Mouse (Mus musculus): ENCODE data around the gene Mok.
A peak's percentile ranks its signal among the peaks of the same experiment; 100 is the strongest.

Mok gene

DNA sequence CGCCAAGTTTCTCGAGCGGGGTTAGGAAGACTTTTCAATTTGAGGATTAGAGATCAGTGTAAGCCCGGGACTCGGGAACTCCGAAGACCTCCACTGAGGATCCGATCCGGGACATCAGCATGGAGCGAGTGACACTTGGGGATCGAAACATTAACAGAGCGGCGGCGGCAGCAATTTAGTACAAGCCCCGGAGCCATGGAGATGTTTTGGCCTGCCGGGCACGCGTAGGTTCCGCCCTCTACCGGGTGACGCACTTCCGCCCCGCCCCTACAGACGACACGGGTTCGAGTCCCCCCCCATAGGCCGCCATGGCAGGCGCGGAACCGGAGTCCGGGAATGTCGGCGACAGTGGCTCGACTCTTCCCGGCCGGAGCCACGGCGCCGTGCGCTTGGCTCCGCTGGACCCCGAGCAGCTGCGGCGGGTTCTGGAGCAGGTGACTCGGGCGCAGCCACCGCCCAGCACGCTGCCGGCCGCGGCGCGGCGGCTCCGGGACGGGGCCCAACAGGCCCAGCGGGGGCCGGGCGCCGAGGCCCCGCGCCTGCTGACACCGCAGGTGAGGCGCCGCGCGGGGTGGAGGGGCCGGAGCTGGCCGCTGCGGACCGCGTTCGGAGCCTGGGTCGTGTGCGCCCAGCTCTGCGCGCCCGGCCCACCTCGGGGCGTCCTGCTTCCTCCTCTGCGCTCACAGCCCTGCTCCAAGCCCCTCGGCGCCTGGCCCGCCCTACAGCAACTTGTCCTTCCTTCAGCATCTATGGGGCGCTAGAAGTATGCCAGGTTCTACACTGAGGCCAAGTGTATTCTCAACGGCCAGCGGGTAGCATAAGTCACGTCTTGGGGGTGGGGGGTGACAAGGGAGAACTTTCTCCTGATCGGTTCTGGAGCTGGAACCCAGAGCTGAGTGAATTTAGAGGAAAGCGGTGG, 9.5 kb upstream of the Mok start, which contains the start of gene Zfp839:
TSS of gene Zfp839 (plus strand) at position 244 of the 919 bp plus-strand sequence.
- peak; percentile 90 to 97 for DNase-seq (ENCODE audit: inconsistent age in 2 of 2, low spot score in 1 of 2)

DNA sequence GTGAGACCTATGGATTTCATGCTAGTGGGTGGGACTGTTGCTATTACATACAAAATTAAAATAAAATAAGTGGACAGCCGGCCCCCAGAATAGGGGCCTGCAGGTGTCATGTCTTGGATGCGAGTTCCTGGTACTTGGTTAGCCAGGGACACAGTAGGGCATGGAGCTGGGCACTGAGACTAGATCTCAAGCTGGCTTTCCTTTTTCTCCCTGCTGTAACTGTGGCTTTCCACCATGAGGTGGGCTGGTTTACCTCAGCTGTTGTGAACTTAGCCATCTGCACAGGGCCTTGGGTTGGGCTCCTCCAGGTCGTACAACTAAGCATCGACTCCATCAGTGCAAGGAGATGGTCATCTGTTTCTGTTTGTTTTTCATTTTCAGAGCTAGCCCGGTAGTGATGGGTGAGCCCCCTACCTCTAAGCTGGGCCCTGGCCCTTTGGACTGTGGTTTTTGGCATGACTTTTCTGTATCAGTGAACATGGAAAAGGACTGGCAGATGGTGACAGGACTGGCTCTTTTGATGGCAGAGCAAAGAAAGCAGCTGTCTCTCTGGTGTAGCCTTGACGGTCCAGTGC, 5.5 kb upstream of the Mok start:
- peak in 1 of 2 experiments; percentile 69 for DNase-seq (ENCODE audit: inconsistent age in 2 of 2, low spot score in 1 of 2)

DNA sequence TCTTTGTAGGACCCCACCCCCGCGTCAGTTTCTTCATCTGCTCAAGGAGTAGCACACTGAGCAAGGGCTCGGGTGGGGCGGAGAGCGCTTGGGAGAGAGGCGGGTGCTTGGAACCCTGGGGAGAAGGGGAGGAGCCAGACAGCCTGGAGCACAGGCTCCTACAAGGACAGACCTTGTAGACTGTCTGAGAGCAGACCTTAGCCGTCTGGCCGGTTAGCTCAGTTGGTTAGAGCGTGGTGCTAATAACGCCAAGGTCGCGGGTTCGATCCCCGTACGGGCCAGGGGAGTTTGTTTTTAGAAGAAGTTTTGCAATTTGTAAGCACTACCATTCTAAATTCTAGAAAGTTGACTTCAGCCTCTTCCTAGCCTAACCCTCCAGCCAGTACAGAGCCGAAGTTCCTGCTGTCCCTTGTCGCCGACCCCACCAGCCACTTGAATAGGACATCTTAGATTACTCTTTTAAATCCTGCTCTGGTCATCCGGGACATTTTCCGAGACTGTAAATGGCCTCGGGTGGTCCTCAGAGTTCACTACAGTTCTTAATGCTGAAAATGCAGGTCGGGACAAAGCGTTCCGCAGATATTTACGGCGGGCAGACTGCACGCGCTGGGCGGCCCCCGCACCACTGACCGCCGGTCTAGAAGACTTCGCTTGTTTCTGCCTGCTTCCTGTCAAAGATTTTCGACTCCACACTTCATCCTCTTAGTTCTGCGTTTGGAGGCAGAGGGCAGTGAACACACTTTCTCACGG, 4.6 kb upstream of the Mok start:
- peak; percentile 95 to 99 for DNase-seq (ENCODE audit: inconsistent age in 2 of 2, low spot score in 1 of 2)

DNA sequence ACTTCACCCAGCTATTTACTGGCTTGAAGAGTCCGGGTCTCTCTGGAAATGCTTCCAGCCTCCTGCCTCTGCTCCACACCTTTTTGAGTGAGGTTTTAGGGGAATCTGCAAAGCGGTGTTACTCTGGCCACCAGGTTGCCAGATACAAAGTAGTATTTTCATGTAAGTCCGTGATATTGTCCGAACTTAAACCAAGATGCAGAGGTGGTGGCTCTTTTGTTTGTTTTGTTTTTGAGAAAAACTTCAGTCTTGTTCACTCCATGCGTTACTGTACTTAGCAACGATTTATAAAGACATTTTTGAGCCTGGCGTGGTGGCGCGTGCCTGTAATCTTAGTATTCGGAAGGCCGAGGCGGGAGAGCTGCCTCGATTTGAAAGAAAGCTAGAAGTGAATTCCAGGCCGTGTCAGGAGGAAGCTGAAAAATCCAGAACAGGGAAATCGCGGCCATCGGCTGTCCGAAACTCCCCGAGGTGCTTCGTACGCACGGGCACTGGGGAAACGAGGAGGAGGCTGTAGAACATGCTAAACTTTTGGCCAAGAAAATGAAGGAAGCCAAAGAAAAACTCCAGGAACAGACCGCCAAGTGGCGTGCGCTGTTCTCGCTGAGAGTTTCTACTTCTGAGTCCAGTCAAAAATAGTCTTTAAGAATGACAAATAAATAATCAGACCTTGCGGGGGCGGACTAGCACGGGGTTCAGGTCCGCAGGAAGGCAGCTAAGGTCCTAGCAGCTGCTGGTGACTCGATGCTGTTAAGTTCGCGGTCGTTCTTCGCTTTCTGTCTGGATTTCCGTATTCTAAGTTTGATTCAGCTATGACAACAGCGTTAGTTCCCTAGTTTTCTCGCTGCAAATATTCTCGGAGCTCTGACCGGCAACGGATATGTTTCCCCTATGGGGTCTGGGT, 3.7 kb upstream of the Mok start:
- DNase-seq (ENCODE audit: inconsistent age in 2 of 2, low spot score in 1 of 2): peak in 1 of 2 experiments; percentile 63

DNA sequence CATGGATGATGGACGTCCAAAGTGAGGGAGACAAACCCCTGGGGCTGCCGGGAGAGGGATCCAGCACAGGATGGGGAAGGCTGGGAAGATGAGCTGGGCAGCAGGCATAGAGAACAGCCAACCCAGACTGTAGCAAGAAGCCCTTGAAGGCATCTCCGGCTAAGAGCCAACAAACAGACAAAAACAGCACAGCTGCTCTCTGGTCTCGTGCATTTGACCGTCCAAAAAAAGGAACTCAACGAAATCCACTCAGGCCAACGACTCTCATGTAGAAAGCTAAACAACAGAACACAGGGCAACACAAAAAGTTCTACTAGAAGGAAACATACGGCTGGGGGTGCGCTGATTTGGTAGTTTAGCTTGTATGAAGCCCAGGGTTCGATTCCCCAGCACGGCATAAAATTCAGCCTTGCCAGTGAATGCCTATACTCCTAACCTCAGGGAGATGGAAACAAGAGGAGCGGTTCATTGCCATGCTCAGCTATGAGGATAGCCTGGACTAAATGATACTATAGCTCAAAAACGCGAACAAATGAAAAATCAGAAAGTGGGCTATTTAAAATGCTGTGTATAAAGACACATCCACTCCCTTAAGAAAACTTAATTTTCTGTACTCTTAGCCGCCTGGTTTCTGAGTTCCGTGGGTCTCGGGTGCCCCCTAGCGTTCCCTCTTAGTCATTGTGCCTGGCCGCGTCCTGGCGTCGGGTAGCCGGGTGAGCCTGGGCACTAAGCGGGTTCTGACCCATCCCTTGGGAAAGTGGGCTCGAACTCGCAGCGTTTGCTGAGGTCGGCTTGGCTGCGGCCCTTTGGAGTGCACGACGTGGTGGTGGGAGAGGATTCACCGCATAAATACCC, 2.7 kb upstream of the Mok start:
- DNase-seq (ENCODE audit: inconsistent age in 2 of 2, low spot score in 1 of 2): peak; percentile 88 to 96

DNA sequence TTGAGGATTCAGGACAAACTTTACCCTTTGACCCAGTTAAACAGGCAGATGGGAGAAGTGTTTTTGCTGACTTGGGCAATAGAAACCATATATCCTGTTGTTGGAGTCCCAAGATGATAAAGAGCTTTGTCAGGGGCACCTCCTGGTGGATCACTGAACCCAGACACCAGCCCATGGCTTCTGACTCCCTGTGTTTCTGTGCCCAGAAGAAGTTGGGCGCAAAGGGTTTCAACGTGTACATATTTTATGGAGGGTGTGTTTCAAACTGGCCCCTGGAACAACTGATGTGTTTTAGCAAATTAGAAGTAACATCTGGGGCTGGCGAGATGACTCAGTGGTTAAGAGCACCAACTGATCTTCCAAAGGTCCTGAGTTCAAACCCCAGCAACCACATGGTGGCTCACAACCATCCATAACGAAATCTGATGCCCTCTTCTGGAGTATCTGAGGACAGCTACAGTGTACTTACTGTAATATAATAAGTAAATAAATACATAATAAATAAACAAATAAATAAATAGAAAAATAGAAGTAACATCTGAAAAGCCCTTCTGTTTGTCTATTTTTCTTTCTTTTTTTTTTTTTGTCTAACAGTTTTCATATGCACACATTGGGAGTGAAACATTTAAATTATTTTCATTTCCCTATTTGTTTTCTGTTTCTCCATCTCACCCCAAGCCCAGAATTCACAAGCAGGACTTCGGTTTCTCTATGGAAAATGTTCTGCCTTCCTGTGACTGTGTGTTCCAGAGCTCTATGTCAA, 1.2 kb upstream of the Mok start:
- no peak for DNase-seq (ENCODE audit: inconsistent age in 2 of 2, low spot score in 1 of 2)

DNA sequence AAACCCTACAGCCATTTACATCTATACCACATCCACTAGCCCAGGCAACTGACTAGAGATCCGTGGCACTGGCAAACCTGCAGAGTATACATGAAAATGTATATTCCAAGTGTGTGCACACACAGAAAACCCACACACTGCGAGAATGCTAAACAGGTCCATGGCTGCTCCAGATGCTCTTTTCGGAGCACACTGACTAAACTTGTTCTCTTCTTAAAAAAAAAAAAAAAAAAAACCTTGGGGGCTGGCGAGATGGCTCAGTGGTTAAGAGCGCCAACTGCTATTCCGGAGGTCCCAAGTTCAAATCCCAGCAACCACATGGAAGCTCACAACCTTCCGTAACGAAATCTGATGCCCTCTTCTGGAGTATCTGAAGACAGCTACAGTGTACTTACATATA, 2.9 kb downstream of the Mok start:
- no peak for DNase-seq (ENCODE audit: inconsistent age in 2 of 2, low spot score in 1 of 2)

DNA sequence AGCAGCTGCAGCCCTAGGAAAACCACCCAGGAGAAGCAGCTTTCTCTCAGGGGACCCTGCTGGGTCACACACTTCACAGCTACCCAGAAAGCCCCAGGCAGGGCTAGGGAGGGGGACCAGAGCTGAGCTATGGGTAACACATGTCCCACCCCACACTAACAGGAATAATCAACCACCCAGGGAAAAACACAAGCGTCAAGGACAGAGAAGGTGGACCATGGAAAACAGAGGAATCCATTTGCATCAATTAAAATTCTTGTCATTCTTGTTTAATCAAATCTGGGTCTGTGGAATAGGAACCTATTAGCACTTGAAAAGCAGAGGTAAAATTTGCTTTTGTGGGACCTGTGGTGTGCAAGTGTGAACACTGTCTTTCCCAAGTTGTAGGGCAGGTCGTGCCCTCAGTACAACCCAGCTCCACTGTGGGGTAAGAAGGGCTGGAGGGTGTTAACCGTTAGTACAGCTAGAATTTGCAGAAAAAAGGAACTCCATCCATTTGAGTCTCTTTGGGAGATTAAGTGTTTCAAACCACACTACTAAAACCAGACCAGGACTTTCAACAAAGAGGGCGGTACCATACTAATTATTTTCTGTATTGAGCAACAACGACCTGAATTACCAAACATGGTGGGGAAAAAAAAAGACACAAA, 3.4 kb downstream of the Mok start:
- no peak for DNase-seq (ENCODE audit: inconsistent age in 2 of 2, low spot score in 1 of 2)

DNA sequence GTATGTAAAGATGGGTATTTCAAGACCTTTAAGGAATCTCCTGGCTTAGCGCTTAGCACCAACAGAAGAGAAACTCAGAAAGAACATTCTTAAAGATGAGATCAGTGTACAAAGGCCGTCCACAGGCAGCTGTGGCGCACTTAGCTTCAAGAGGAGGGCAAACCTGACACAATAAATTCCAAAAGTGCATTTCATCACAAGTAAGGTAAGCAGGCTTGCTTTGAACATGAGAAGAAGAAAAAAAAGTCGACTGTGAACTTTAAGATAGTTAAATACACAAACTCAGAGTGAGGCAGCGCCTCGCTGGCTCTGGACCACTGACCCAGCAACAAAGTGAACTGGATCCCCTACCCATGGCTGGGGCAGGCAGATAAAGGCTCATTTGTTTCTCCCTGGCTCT, 4.0 kb downstream of the Mok start:
- no peak for DNase-seq (ENCODE audit: inconsistent age in 2 of 2, low spot score in 1 of 2)

DNA sequence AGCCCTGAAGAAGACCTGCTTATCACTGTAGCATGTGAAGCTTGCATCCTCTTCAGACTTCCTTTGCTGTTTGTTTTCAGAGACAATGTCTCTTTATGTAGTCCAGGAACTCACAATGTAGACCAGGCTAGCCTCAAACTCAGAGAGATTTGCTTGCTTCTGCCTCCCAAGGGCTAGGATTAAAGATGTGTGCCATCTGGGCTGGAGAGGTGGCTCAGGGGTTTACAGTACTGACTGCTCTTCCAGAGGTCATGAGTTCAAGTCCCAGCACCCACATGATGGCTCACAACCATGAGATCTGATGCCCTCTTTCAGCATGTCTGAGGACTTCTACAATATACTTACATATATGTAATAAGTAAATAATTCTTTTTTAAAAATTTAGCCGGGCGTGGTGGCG, 5.6 kb downstream of the Mok start:
- no peak for DNase-seq (ENCODE audit: inconsistent age in 2 of 2, low spot score in 1 of 2)

DNA sequence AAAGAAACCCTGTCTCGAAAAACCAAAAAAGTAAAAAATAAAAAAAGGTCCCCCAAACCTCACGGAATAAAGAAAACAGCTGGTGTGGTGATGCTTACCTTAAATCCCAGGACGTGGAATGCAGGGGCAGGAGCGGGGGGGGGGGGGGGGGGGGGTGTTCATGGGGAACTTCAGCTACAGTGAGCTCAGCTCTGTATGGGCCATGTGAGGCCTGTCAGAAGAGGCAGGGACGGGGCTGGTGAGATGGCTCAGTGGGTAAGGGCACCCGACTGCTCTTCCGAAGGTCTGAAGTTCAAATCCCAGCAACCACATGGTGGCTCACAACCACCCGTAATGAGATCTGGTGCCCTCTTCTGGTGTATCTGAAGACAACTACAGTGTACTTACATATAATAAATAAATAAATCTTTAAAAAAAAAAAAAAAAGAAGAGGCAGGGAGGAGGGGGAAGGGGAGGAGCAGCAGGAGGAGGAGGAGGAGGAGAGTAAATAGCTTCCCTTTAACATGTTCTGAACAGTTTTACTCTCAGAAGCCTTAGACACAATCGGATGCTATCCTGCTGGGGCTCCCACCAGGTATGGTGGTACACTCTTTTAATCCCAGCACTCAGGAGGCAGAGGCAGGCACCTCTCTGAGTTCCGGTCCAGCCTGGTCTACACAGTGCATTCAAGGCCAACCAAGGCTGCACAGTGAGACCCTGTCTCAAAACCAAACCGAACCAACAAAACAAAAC, 10.3 kb downstream of the Mok start:
- no peak for DNase-seq (ENCODE audit: inconsistent age in 2 of 2, low spot score in 1 of 2)

DNA sequence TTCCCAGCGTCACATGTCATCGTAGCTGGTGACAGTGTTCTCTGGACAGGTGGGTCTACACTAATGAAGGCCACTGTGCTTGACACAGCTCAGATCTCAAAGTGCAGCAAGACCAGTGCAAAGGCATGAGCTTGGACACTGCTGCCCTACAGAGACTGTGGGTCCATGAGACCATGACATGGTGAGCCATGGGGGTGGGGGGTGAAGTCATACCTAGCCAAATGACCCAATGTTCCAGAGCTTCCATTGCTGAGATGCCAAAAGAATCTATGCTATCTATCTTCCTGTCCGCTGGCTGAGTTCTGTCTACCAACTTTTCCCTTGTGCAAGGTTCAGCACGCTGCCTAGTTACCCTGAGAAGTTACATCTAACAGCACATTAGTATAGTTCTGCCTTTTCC, 11.8 kb downstream of the Mok start:
- peak; percentile 43 to 53 for DNase-seq (ENCODE audit: inconsistent age in 2 of 2, low spot score in 1 of 2)

DNA sequence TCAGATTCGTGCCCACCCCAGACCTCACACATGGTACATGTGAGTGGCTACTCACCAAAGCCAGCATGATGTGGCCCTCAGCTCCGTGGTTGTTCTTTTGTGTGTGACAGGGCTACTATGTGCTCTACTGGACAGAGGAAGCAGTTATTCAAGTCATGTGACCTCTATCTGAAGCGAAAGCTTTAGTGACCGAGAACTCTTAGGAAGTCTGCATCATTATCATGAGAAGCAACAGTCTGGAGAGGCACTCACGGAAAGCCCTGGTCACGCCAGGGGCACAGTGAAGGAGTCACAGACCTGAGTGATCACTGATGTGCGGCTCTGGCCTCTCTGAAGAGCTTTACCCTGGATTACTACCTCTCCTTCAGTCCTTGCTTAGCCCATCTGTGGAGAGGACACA, 18.4 kb downstream of the Mok start:
- no peak for DNase-seq (ENCODE audit: inconsistent age in 2 of 2, low spot score in 1 of 2)

DNA sequence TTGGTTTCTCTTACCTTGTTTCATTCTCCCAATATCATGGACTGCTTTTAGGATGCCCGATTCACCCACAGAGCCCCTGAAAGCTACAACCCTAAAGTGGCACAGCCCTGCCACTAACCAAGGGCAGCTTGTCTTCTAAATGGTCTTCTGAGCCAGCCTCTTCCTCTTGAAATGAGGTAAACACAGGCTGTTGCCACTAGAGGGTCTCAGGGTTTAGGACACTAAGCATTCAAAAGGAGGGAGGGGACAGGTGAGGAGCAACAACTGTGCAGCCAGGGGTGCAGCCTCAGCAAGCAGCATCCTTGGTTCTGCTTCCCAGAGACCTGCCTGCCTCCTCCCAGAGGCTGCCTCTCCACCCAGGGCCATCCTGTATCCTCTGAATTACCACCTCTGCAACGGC, 19.0 kb downstream of the Mok start:
- no peak for DNase-seq (ENCODE audit: inconsistent age in 2 of 2, low spot score in 1 of 2)

DNA sequence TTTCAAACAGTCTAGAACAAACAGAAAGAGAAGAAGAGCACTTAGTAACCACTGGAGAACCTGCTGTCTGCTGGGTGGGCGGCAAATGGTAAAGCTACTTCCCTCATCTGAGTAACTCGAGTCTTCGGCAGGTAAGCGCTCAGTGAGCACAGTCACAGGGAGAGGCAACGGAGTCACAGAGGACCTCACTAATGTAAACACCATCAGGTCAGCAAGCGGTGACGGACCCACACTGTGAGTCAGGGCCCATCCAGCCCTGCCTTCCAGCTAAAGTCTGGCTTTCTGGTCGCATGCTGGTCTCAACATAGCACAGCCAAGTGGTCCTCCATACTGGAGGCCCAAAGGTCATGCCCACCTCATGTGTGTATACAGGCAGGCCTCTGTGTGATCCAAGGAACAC, 21.4 kb downstream of the Mok start:
- DNase-seq (ENCODE audit: inconsistent age in 2 of 2, low spot score in 1 of 2): no peak

DNA sequence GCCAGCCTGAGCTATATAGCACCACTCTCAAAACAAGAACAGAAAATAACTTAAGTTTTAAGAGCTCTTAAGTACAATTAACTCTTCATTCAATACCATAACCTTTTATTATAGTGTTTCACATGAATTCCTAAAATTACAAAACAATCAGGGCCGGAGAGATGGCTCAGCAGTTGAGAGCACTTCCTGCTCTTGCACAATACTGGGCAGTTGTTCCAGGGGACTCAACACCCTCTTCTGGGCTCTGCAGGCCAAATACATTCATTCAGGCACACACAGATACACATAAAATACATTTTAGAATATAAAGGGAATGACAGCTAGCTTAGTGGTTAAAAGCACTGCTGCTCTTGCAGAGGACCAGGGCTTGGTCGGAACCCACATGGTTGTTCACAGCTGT, 23.9 kb downstream of the Mok start:
- DNase-seq (ENCODE audit: inconsistent age in 2 of 2, low spot score in 1 of 2): no peak

DNA sequence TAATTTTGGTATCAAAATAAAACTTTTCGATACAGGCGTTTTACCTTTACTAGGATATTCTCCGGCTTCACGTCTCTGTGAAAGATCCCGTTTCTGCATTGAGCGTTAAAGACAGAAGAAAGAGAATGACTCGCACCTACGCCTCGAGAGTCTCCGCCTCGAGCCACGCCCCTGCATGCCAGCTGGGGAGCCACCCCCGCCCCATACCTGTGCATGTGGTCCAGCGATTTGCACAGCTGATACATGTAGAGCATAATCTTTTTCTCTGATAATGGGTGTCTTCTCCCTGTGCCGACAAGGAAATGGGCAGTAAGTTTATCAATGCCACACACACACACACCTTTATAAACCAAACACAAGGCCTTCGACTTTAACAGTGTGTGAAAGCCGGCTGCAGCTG, 25.8 kb downstream of the Mok start:
- no peak for DNase-seq (ENCODE audit: inconsistent age in 2 of 2, low spot score in 1 of 2)

DNA sequence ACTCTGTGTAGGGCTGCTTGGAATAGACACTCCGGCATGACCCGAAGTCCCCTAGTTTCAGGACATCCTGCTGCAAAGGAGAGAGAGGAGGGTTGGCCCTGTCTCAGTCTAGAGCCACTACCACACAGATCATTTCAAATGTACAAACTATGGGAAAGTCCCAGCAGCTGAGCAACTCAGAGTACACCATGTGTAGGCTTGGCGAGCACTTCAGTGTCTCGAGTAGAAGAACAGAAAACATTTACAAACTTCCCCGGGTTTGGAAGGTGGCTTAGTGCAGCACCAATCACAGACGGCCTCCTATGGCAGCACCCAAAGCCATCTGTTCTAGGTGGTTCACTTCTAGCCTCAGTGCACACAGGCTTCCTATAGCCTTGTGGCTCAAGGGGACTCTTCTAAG, 27.1 kb downstream of the Mok start:
- DNase-seq (ENCODE audit: inconsistent age in 2 of 2, low spot score in 1 of 2): no peak
